Mouse (Mus musculus) liver, adult 2 months (tissue): ENCODE results near the gene Fto.

Experiments
- CTCF ChIP-seq: fragments of 200-500 bp; IDR thresholded peaks from 2 replicates; pipeline ENCODE4 v1.5.1; 2011; ENCODE audit warnings: low read depth, low read length, control low read depth
- POLR2A ChIP-seq: fragments of 200-500 bp; IDR thresholded peaks from 2 replicates; pipeline ENCODE4 v1.6.1; 2011; ENCODE audit warnings: low read length, control low read depth; ENCODE audit not compliant: insufficient read depth; ENCODE audit errors: extremely low read depth

GRCm38 (mm10) chr8:91340746-91341145, 27.4 kb downstream of the Fto start:
- no peak for TF ChIP-seq CTCF
- no peak for TF ChIP-seq POLR2A
